In genomic region chr2:109936410-109936755, GRCm38 (mm10) we compare ENCODE assay signal across 29 mouse cellular contexts. TPM values are rescaled to one million over a fixed set of nuclear protein-coding genes. Genes with fewer than 3 reads are reported as not detected.
DNase-seq lines count a peak whose midpoint lies in the region; ATAC-seq and TF ChIP-seq lines count a peak whose summit lies in the region.
"Had no signal": no experiment of that assay in that cellular context is flagged by ENCODE, and none has a peak within 500 bp of the region (broad histone marks: within the 10 kb centered on the region; RNA-seq: fewer than 3 reads in every experiment).

No protein-coding gene starts in this region.

- H3K27ac ChIP-seq in forebrain, embryonic 11.5 days (ENCODE audit: low read depth, low read length): no peak overlapping the region
- H3K27ac ChIP-seq in forebrain, embryonic 10.5 days: no peak overlapping the region
- 0 out of 2 replicates have a peak overlapping the region, but pooled peaks have one; percentile 31 for H3K27ac ChIP-seq in hindbrain, embryonic 10.5 days
- no peak overlapping the region for H3K27ac ChIP-seq in hindbrain, embryonic 11.5 days (ENCODE audit: low read depth, low read length)
- H3K27ac ChIP-seq in midbrain, embryonic 11.5 days (ENCODE audit: low read depth, low read length): no peak overlapping the region
- H3K27ac ChIP-seq in midbrain, embryonic 13.5 days: no peak overlapping the region
- no peak overlapping the region; the same call in 1 of the 2 replicates for H3K27ac ChIP-seq in liver, embryonic 14.5 days
- H3K27ac ChIP-seq: embryonic facial prominence, embryonic 13.5 days; heart, adult 2 months; hindbrain, embryonic 14.5 days; kidney, postnatal 0 days; midbrain, embryonic 12.5 days had no signal

- peaks cover 43% of the 10 kb centered on the region for H3K27me3 ChIP-seq in forebrain, embryonic 11.5 days (ENCODE audit: control insufficient read depth, insufficient read depth, low read length)
- peaks cover 99% of the 10 kb centered on the region for H3K27me3 ChIP-seq in forebrain, embryonic 10.5 days (ENCODE audit: poor library complexity, severe bottlenecking)
- H3K27me3 ChIP-seq in hindbrain, embryonic 10.5 days (ENCODE audit: insufficient read depth, poor library complexity, severe bottlenecking): no peaks in the 10 kb centered on the region
- no peaks in the 10 kb centered on the region for H3K27me3 ChIP-seq in hindbrain, embryonic 11.5 days (ENCODE audit: control insufficient read depth, insufficient read depth, low read length)
- H3K27me3 ChIP-seq in midbrain, embryonic 11.5 days (ENCODE audit: control insufficient read depth, insufficient read depth, low read length): no peaks in the 10 kb centered on the region
- peaks cover 14% of the 10 kb centered on the region; the same call in 1 of the 2 replicates for H3K27me3 ChIP-seq in midbrain, embryonic 13.5 days
- no peaks in the 10 kb centered on the region for H3K27me3 ChIP-seq in liver, embryonic 14.5 days (ENCODE audit: control insufficient read depth, insufficient read depth, low read length)
- H3K27me3 ChIP-seq: embryonic facial prominence, embryonic 13.5 days; heart, embryonic 12.5 days had no signal

- H3K4me2 ChIP-seq in forebrain, embryonic 11.5 days (ENCODE audit: low read depth, low read length, severe bottlenecking): no peak overlapping the region
- H3K4me2 ChIP-seq in hindbrain, embryonic 11.5 days (replicated peaks; ENCODE audit: low read depth, low read length): no peak overlapping the region
- H3K4me2 ChIP-seq in midbrain, embryonic 11.5 days: no peak overlapping the region
- H3K4me2 ChIP-seq in midbrain, embryonic 13.5 days (replicated peaks): no peak overlapping the region
- 0 out of 2 replicates have a peak overlapping the region, but pooled peaks have one; percentile 3 for H3K4me2 ChIP-seq in liver, embryonic 14.5 days (ENCODE audit: low read depth)
- H3K4me2 ChIP-seq: embryonic facial prominence, embryonic 13.5 days; heart, embryonic 12.5 days; hindbrain, embryonic 14.5 days; midbrain, embryonic 12.5 days had no signal

- H3K9me3 ChIP-seq in forebrain, embryonic 11.5 days (ENCODE audit: control insufficient read depth, low read length): no peaks in the 10 kb centered on the region
- H3K9me3 ChIP-seq in forebrain, embryonic 10.5 days: peaks cover 3% of the 10 kb centered on the region; the same call in 1 of the 2 replicates
- H3K9me3 ChIP-seq in hindbrain, embryonic 10.5 days: no peaks in the 10 kb centered on the region
- no peaks in the 10 kb centered on the region for H3K9me3 ChIP-seq in hindbrain, embryonic 11.5 days (ENCODE audit: control insufficient read depth, low read length)
- no peaks in the 10 kb centered on the region for H3K9me3 ChIP-seq in midbrain, embryonic 11.5 days (ENCODE audit: control insufficient read depth, low read length)
- no peaks in the 10 kb centered on the region for H3K9me3 ChIP-seq in midbrain, embryonic 13.5 days
- no peaks in the 10 kb centered on the region for H3K9me3 ChIP-seq in liver, embryonic 14.5 days (ENCODE audit: control insufficient read depth, low read length)
- H3K9me3 ChIP-seq: embryonic facial prominence, embryonic 13.5 days; heart, embryonic 12.5 days; midbrain, embryonic 12.5 days had no signal

- no peak for DNase-seq in forebrain, embryonic 11.5 days (ENCODE audit: low spot score)
- DNase-seq in forebrain, embryonic 10.5 days (ENCODE audit: extremely low spot score, low spot score): no peak
- no peak for DNase-seq in hindbrain, embryonic 10.5 days (ENCODE audit: low spot score)
- DNase-seq in hindbrain, embryonic 11.5 days (ENCODE audit: low spot score): no peak
- no peak for DNase-seq in midbrain, embryonic 11.5 days (ENCODE audit: low spot score, missing footprints)
- DNase-seq in liver, embryonic 14.5 days (ENCODE audit: low read depth in 3 of 3, low spot score in 3 of 3): no peak
- no peak for DNase-seq in lung, postnatal 14 days
- DNase-seq: adrenal gland, postnatal 25 days; cerebellum, adult 11-12 months; cerebellum, adult 9-11 months; heart, adult 2 months; heart, postnatal 36 days; kidney, adult 18-20 months; kidney, postnatal 4 days; left cerebral cortex, postnatal 4 days; lung, adult 2 months; lung, postnatal 36 days; right cerebral cortex, adult 18-20 months; right cerebral cortex, postnatal 4 days; thymus, adult 2 months; thymus, postnatal 36 days had no signal

- no peak overlapping the region for H3K4me3 ChIP-seq in forebrain, embryonic 11.5 days (ENCODE audit: low read depth, low read length)
- no peak overlapping the region for H3K4me3 ChIP-seq in forebrain, embryonic 10.5 days
- H3K4me3 ChIP-seq in hindbrain, embryonic 10.5 days: no peak overlapping the region
- H3K4me3 ChIP-seq in hindbrain, embryonic 11.5 days (ENCODE audit: low read depth, low read length): no peak overlapping the region
- no peak overlapping the region for H3K4me3 ChIP-seq in midbrain, embryonic 11.5 days (ENCODE audit: low read depth, low read length)
- H3K4me3 ChIP-seq in midbrain, embryonic 13.5 days (replicated peaks): no peak overlapping the region
- H3K4me3 ChIP-seq in liver, embryonic 14.5 days (ENCODE audit: insufficient read depth in 1 of 2, low read depth in 2 of 2, low read length in 2 of 2): no peak overlapping the region
- H3K4me3 ChIP-seq: embryonic facial prominence, embryonic 13.5 days; erythroblast, embryonic 14.5 days; heart, adult 2 months; heart, embryonic 12.5 days; midbrain, embryonic 12.5 days had no signal

- WGBS in forebrain, embryonic 11.5 days: 26% methylated on average over 2 of the region's 2 CpGs
- 45% methylated on average over 2 of the region's 2 CpGs for WGBS in forebrain, embryonic 10.5 days
- 52% methylated on average over 2 of the region's 2 CpGs for WGBS in hindbrain, embryonic 10.5 days
- 39% methylated on average over 2 of the region's 2 CpGs for WGBS in hindbrain, embryonic 11.5 days
- 28% methylated on average over 2 of the region's 2 CpGs for WGBS in midbrain, embryonic 11.5 days
- 23% methylated on average over 2 of the region's 2 CpGs for WGBS in midbrain, embryonic 13.5 days
- WGBS in liver, embryonic 14.5 days (ENCODE audit: insufficient replicate concordance): 62% methylated on average over 2 of the region's 2 CpGs

- H3K9ac ChIP-seq in forebrain, embryonic 11.5 days (ENCODE audit: low read length): no peak overlapping the region
- no peak overlapping the region for H3K9ac ChIP-seq in hindbrain, embryonic 11.5 days (ENCODE audit: low read depth, low read length)
- H3K9ac ChIP-seq in midbrain, embryonic 11.5 days (ENCODE audit: low read length): no peak overlapping the region
- no peak overlapping the region for H3K9ac ChIP-seq in midbrain, embryonic 13.5 days (replicated peaks)
- H3K9ac ChIP-seq in liver, embryonic 14.5 days (replicated peaks): no peak overlapping the region
- H3K9ac ChIP-seq: embryonic facial prominence, embryonic 13.5 days; heart, embryonic 12.5 days; hindbrain, embryonic 14.5 days; midbrain, embryonic 12.5 days had no signal

- H3K4me1 ChIP-seq in forebrain, embryonic 11.5 days (replicated peaks; ENCODE audit: control insufficient read depth, insufficient read depth, low read length): no peaks in the 10 kb centered on the region
- H3K4me1 ChIP-seq in forebrain, embryonic 10.5 days: peaks cover 33% of the 10 kb centered on the region
- H3K4me1 ChIP-seq in hindbrain, embryonic 10.5 days (replicated peaks): peaks cover 49% of the 10 kb centered on the region
- H3K4me1 ChIP-seq in hindbrain, embryonic 11.5 days (replicated peaks; ENCODE audit: control insufficient read depth, insufficient read depth, low read length): no peaks in the 10 kb centered on the region
- H3K4me1 ChIP-seq in midbrain, embryonic 11.5 days (ENCODE audit: control insufficient read depth, insufficient read depth, low read length): peaks cover 10% of the 10 kb centered on the region
- H3K4me1 ChIP-seq in midbrain, embryonic 13.5 days (replicated peaks): peaks cover 19% of the 10 kb centered on the region
- H3K4me1 ChIP-seq in liver, embryonic 14.5 days (replicated peaks; ENCODE audit: control insufficient read depth in 2 of 2, insufficient read depth in 2 of 2, low read length in 1 of 2): peaks cover 0 to 5% of the 10 kb centered on the region in 2 experiments; a peak in 1 of 4 replicates

- TF ChIP-seq CTCF in liver, embryonic 14.5 days (IDR thresholded peaks at IDR 0.05; ENCODE audit: low read depth): no peak

- 0 out of 2 replicates have a peak, but pooled peaks have one; percentile 22 for ATAC-seq in forebrain, embryonic 11.5 days (replicated peaks; ENCODE audit: low FRiP score)
- no peak for ATAC-seq in hindbrain, embryonic 11.5 days (ENCODE audit: low FRiP score)
- ATAC-seq in midbrain, embryonic 11.5 days (ENCODE audit: low FRiP score): peak; percentile 2; the same call in 1 of the 2 replicates
- ATAC-seq in midbrain, embryonic 13.5 days: no peak
- ATAC-seq in liver, embryonic 14.5 days (ENCODE audit: insufficient read depth): no peak
- ATAC-seq: forebrain, embryonic 14.5 days had no signal

- H3K36me3 ChIP-seq in forebrain, embryonic 11.5 days (ENCODE audit: control insufficient read depth, insufficient read depth, low read length): no peaks in the 10 kb centered on the region
- H3K36me3 ChIP-seq in forebrain, embryonic 10.5 days (replicated peaks): peaks cover 5% of the 10 kb centered on the region; the same call in 1 of the 2 replicates
- H3K36me3 ChIP-seq in hindbrain, embryonic 10.5 days: peaks cover 16% of the 10 kb centered on the region
- H3K36me3 ChIP-seq in hindbrain, embryonic 11.5 days (ENCODE audit: control insufficient read depth, insufficient read depth, low read length): no peaks in the 10 kb centered on the region
- no peaks in the 10 kb centered on the region for H3K36me3 ChIP-seq in midbrain, embryonic 11.5 days (ENCODE audit: control insufficient read depth, insufficient read depth, low read length)
- no peaks in the 10 kb centered on the region for H3K36me3 ChIP-seq in midbrain, embryonic 13.5 days
- no peaks in the 10 kb centered on the region for H3K36me3 ChIP-seq in liver, embryonic 14.5 days (replicated peaks; ENCODE audit: control insufficient read depth, insufficient read depth, low read depth)
- H3K36me3 ChIP-seq: embryonic facial prominence, embryonic 13.5 days; heart, embryonic 12.5 days; midbrain, embryonic 12.5 days had no signal

- TF ChIP-seq EP300 in liver, embryonic 14.5 days (IDR thresholded peaks at IDR 0.05; ENCODE audit: low read depth): no peak

RNA-seq across cellular contexts. Expression of gene Lgr4, which starts 18.9 kb away (rescaled TPM):
- 8.6 TPM in 2 replicates for polyA plus RNA-seq in forebrain, embryonic 11.5 days (2014; fragmentation: Nextera tagmentation; extraction: Ambion mirVana)
- 7.2 and 8.4 TPM in 2 replicates for polyA plus RNA-seq in forebrain, embryonic 10.5 days (2016; fragmentation: Nextera tagmentation; extraction: Ambion mirVana)
- polyA plus RNA-seq in hindbrain, embryonic 10.5 days (2016; fragmentation: Nextera tagmentation; extraction: Ambion mirVana): 13.0 TPM in 2 replicates
- 18.3 and 20.7 TPM in 2 replicates for polyA plus RNA-seq in hindbrain, embryonic 11.5 days (2014; fragmentation: Nextera tagmentation; extraction: Ambion mirVana)
- 15.8 and 17.6 TPM in 2 replicates for polyA plus RNA-seq in midbrain, embryonic 11.5 days (2014; fragmentation: Nextera tagmentation; extraction: Ambion mirVana)
- polyA plus RNA-seq in midbrain, embryonic 13.5 days (2015; fragmentation: Nextera tagmentation; extraction: Ambion mirVana): 7.9 and 8.3 TPM in 2 replicates
- polyA plus RNA-seq in liver, embryonic 14.5 days (2012; rRNA removed): 2.9 and 3.0 TPM in 2 replicates
- polyA plus RNA-seq in liver, embryonic 14.5 days (2014; fragmentation: Nextera tagmentation; extraction: Ambion mirVana): 3.9 and 4.2 TPM in 2 replicates

RNA-seq across cellular contexts. Expression of gene Lin7c, which starts 45.7 kb away (rescaled TPM):
- polyA plus RNA-seq in forebrain, embryonic 11.5 days (2014; fragmentation: Nextera tagmentation; extraction: Ambion mirVana): 118 and 126 TPM in 2 replicates
- 90.6 and 93.6 TPM in 2 replicates for polyA plus RNA-seq in forebrain, embryonic 10.5 days (2016; fragmentation: Nextera tagmentation; extraction: Ambion mirVana)
- polyA plus RNA-seq in hindbrain, embryonic 10.5 days (2016; fragmentation: Nextera tagmentation; extraction: Ambion mirVana): 91.5 and 96.0 TPM in 2 replicates
- polyA plus RNA-seq in hindbrain, embryonic 11.5 days (2014; fragmentation: Nextera tagmentation; extraction: Ambion mirVana): 140 and 161 TPM in 2 replicates
- 145 and 174 TPM in 2 replicates for polyA plus RNA-seq in midbrain, embryonic 11.5 days (2014; fragmentation: Nextera tagmentation; extraction: Ambion mirVana)
- polyA plus RNA-seq in midbrain, embryonic 13.5 days (2015; fragmentation: Nextera tagmentation; extraction: Ambion mirVana): 175 and 201 TPM in 2 replicates
- polyA plus RNA-seq in liver, embryonic 14.5 days (2012; rRNA removed): 5.2 and 7.2 TPM in 2 replicates
- 16.8 and 17.3 TPM in 2 replicates for polyA plus RNA-seq in liver, embryonic 14.5 days (2014; fragmentation: Nextera tagmentation; extraction: Ambion mirVana)

Comparison
In these comparisons a context has a peak if more than half of its experiments do, and no peak if none do; other contexts are left out.
1. ATAC-seq: peak in forebrain, embryonic 11.5 days (single experiment) and midbrain, embryonic 11.5 days (single experiment); none in hindbrain, embryonic 11.5 days (single experiment), midbrain, embryonic 13.5 days (single experiment) and liver, embryonic 14.5 days (single experiment).